Mouse (Mus musculus): Measurements from ENCODE around the gene Rec114.

Gene Rec114

DNA sequence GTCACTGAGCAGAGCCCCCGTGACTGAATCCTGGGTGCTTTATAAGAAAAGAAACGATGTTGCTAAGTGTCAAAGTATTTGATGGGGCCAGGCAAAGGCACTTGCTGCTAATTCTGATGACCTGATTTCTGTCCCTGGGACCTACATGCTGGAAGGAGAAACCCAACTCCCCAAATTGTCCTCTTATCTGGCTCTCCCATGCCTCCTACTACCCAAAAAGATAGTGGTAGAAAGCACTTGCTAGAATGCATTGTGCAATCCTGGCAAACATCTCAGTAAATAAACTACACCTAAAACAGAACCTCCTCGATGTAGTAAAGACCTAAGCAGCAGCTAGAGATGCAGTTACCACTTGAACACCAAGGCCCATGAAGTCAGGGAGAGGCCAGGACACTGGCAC is 81.0 kb downstream of the Rec114 start:
- DNase-seq (ENCODE audit: low spot score in 2 of 2) = no peak

DNA sequence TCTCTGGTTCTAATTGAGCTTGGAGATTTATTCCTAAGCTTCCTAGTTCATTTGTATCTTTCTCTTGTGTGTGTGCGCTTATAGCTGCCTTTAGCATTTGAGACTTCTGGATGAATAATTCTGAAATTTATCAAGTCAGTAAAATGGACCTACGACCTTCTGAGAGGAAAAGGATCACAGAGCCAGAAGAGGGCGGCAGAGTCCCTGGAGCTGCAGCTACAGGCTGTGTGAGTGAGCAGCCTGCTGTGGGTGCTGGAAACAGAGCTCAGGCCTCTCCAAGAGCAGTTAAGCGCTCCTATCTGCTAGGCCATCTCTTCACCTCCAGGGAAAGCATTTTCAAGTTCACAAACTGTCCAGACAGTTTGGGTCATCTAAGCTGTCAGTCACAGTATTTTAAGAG is 81.8 kb downstream of the Rec114 start:
- no peak for DNase-seq (ENCODE audit: low spot score in 2 of 2)

GRCm38 (mm10) chr9:58660673-58661072 is 83.1 kb downstream of the Rec114 start:
- DNase-seq (ENCODE audit: low spot score in 2 of 2) = no peak

GRCm38 (mm10) chr9:58659989-58660388 is 83.8 kb downstream of the Rec114 start:
- no peak for DNase-seq (ENCODE audit: low spot score in 2 of 2)

GRCm38 (mm10) chr9:58659331-58659730 is 84.4 kb downstream of the Rec114 start:
- no peak for DNase-seq (ENCODE audit: low spot score in 2 of 2)

DNA sequence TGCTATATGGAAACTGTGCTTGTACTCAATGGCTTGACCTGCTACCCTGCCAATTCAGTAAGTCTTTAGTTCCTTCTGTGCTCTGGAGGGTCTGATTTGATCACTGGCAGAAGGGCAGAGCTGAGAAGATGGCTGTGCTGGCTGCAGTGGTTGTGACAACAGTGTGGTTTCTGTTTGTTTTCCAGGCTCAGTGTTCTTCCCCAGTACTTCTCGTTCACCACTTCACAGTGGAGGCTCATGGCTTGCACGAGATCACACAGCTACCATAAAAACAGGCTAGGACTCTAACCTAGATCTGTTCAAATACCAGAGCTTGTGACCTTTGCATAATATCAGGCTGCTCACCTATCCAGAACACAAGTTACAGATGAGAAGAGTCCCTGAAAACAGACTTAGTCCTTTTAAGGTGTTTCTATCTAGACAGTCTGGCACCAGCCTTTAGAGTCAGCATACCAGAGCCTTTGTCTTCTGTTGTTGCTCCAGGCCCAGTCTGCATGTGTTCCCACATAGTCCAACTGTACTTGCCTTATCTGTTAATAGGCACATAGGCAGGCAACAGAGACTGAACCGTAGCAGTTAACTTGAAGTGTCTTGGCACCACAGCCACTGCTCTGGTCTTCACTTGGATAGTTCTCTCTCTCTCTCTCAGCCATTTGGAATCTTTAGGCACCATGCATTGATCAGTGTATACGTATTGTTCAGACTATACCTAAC is 85.0 kb downstream of the Rec114 start:
- DNase-seq (ENCODE audit: low spot score in 2 of 2) = no peak

GRCm38 (mm10) chr9:58657735-58658512 is 85.8 kb downstream of the Rec114 start:
- no peak for DNase-seq (ENCODE audit: low spot score in 2 of 2)

GRCm38 (mm10) chr9:58656824-58657223 is 86.9 kb downstream of the Rec114 start:
- DNase-seq (ENCODE audit: low spot score in 2 of 2) = no peak

GRCm38 (mm10) chr9:58656396-58656795 is 87.4 kb downstream of the Rec114 start:
- DNase-seq (ENCODE audit: low spot score in 2 of 2) = peak in 1 of 2 experiments; percentile 20

GRCm38 (mm10) chr9:58654494-58654893 is 89.3 kb downstream of the Rec114 start:
- no peak for DNase-seq (ENCODE audit: low spot score in 2 of 2)

DNA sequence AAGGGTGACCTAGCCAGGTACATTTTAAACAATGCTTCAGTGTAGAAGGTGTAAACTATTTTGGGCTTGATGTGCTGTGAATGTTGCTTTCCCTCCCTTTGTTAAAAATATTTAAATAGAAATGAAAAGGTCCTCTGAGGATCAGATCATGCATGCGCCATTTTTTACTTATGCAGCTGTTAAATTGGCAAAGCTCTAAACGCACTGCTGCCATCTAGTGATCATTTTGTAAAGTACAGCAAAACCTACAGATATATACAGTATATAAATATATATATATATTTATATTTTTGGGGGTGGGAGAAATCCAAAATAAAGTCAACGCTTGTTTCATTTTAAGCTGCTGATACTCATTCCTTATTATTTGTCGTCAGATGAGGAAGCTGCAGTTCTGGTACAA is 91.8 kb downstream of the Rec114 start:
- DNase-seq (ENCODE audit: low spot score in 2 of 2) = peak in 1 of 2 experiments; percentile 60

- DNase-seq (ENCODE audit: low spot score in 2 of 2) = no peak
Measured at GRCm38 (mm10) chr9:58649265-58649626, 94.5 kb downstream of the Rec114 start.

DNA sequence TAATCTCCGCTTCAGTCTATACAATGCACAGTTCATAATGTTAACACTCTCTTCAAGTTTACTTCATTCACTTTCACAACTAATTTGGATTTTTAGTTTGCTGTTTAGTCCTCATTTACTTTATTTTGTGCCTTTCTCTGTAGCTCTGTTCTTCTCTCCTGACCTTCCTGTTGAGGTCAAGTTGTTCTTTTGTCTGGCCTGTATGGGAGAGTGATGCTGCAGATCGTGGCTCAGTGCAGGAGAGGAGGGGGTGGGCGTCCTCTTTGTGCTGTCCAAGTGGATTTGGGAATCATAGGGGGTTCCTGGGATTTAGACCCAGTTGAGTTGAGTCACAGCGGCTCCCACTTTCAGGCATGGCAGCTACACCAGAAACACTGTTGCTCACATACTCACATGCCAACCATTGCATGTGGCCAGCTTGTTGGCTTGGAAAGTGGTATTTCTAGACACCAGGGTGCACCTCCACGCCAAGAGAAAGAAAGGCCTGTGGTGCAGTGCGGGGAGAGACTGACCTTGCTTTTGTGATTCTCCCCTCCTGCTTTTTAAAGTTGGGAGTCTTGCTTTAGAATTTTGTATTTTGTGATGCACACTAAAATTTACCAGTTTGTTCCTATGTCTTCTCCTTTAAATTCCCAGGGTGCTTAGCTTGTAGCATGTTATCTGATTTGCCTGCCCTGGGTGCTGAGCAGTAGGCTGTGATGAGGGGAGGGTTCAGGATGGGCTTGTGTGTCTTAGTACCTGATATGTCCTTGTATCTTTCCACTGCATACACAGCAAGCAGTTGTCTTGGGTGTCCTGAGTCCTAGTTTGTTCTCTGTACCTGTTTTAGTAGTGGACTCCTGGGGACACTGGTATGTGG is 95.1 kb downstream of the Rec114 start:
- no peak for DNase-seq (ENCODE audit: low spot score in 2 of 2)

DNA sequence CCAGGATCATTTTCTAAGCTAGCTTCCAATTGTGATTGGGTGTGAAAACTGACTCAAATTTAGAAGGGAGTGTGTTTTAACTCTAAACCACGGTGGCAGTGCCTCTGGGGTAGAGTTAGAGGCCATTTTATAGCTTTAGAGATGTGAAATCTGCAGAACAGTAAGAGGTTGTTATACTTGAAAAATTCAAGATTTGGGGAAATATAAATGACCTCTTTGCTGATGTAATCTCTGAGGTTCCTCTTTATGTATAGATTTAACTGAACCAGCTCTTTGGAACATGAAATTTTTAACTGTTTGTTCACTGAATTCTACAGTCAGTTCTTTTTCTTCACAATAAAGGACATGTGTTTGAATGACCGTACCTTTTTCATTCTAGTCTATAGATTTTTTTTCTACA is 113.3 kb downstream of the Rec114 start:
- DNase-seq (ENCODE audit: low spot score in 2 of 2) = no peak

DNA sequence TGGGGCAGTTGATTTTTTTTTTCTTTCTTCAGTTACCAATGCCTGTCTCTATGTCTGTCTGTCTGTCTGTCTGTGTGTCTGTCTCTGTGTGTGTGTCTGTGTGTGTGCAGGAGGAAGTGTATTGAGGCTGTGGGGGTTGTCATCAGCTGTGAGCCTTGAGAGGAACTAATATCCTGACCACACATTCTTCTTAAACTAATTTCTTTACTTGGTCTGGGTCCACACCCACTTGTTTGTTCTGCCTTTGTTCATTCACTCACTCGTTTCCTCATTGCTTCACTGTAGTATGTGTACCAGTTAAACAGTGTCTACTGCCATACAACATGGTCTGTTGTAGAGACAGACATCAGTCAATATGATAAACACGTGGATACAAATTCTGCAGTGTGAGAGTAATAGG is 116.6 kb downstream of the Rec114 start:
- no peak for DNase-seq (ENCODE audit: low spot score in 2 of 2)

- DNase-seq (ENCODE audit: low spot score in 2 of 2) = no peak
Measured at GRCm38 (mm10) chr9:58623009-58623408, 120.8 kb downstream of the Rec114 start.

GRCm38 (mm10) chr9:58615064-58615938 is 128.5 kb downstream of the Rec114 start:
- no peak for DNase-seq (ENCODE audit: low spot score in 2 of 2)

- DNase-seq (ENCODE audit: low spot score in 2 of 2) = no peak
Measured at GRCm38 (mm10) chr9:58613790-58614189, 130.0 kb downstream of the Rec114 start.

Data from thymus, postnatal 10 days (tissue).